8 mouse cellular contexts compared by ENCODE assay signal in the genomic region with DNA sequence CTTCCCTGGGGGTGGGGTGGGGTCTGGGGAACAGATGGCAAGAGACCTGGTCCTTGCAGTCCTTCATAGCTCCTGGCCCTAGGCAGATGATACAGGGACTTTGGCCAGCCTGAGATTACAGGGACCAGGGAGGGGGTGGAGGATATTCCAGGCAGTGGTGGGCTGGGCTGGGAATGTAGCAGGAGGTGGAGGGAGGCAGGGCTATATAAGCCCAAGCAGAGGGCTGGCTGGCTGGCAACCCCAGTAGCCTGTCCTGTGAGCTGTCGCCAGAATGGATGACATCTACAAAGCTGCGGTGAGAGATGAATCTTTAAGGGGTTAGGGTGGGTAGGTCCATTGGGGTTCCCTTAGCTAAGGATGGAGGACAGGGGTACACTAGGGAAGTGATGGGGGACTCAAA. TPM values are rescaled to one million over a fixed set of nuclear protein-coding genes. Genes with fewer than 3 reads are reported as not detected.
DNase-seq lines count a peak whose midpoint lies in the region; ATAC-seq lines count a peak whose summit lies in the region.

A gene (plus strand): TSS at position 229 of the 400 bp plus-strand sequence.

- ATAC-seq in kidney, embryonic 16.5 days (ENCODE audit: low FRiP score, low TSS enrichment) = no peak
- no peak for ATAC-seq in embryonic facial prominence, embryonic 14.5 days (ENCODE audit: low read depth)
- ATAC-seq in heart, embryonic 16.5 days (replicated peaks; ENCODE audit: extremely low read depth, insufficient read depth, low FRiP score) = peak; percentile 20; the same call in 1 of the 2 replicates
- ATAC-seq in liver, embryonic 13.5 days (ENCODE audit: low read depth) = 0 out of 2 replicates have a peak, but pooled peaks have one; percentile 5

- peaks cover 13% of the 10 kb centered on the region for H3K36me3 ChIP-seq in kidney, embryonic 16.5 days (ENCODE audit: insufficient read depth, low read length)
- peaks cover 17% of the 10 kb centered on the region for H3K36me3 ChIP-seq in embryonic facial prominence, embryonic 14.5 days (ENCODE audit: control insufficient read depth, insufficient read depth, low read length)
- peaks cover 9% of the 10 kb centered on the region for H3K36me3 ChIP-seq in heart, embryonic 16.5 days (ENCODE audit: control insufficient read depth, insufficient read depth)
- H3K36me3 ChIP-seq in liver, embryonic 13.5 days = peaks cover 16% of the 10 kb centered on the region

- H3K9me3 ChIP-seq in kidney, embryonic 16.5 days (ENCODE audit: low read length) = no peaks in the 10 kb centered on the region
- no peaks in the 10 kb centered on the region for H3K9me3 ChIP-seq in embryonic facial prominence, embryonic 14.5 days (ENCODE audit: control insufficient read depth, low read length)
- no peaks in the 10 kb centered on the region for H3K9me3 ChIP-seq in heart, embryonic 16.5 days (replicated peaks; ENCODE audit: control insufficient read depth, low read length)
- H3K9me3 ChIP-seq in liver, embryonic 13.5 days (replicated peaks) = no peaks in the 10 kb centered on the region

- peaks cover 17% of the 10 kb centered on the region for H3K4me1 ChIP-seq in kidney, embryonic 16.5 days (ENCODE audit: insufficient read depth, low read length)
- peaks cover 15% of the 10 kb centered on the region for H3K4me1 ChIP-seq in embryonic facial prominence, embryonic 14.5 days (ENCODE audit: control insufficient read depth, insufficient read depth, low read length)
- peaks cover 41% of the 10 kb centered on the region for H3K4me1 ChIP-seq in heart, embryonic 16.5 days (ENCODE audit: control insufficient read depth, insufficient read depth, low read length)
- H3K4me1 ChIP-seq in liver, embryonic 13.5 days (replicated peaks) = peaks cover 64% of the 10 kb centered on the region

- H3K9ac ChIP-seq in kidney, embryonic 16.5 days (replicated peaks; ENCODE audit: low read length) = no peak within 1 kb of the TSS; the same call in 1 of the 2 replicates
- peak within 1 kb of the TSS; percentile 97; the same call in 1 of the 2 replicates for H3K9ac ChIP-seq in embryonic facial prominence, embryonic 14.5 days (ENCODE audit: low read depth, low read length)
- H3K9ac ChIP-seq in heart, embryonic 16.5 days (ENCODE audit: low read length) = peak within 1 kb of the TSS; percentile 98
- peak within 1 kb of the TSS; percentile 91 for H3K9ac ChIP-seq in liver, embryonic 13.5 days

- H3K27me3 ChIP-seq in kidney, embryonic 16.5 days (ENCODE audit: insufficient read depth, low read length) = no peaks in the 10 kb centered on the region
- H3K27me3 ChIP-seq in embryonic facial prominence, embryonic 14.5 days (replicated peaks; ENCODE audit: control insufficient read depth, insufficient read depth, low read length) = no peaks in the 10 kb centered on the region
- no peaks in the 10 kb centered on the region for H3K27me3 ChIP-seq in heart, embryonic 16.5 days (ENCODE audit: control insufficient read depth, insufficient read depth, low read length)
- no peaks in the 10 kb centered on the region for H3K27me3 ChIP-seq in liver, embryonic 13.5 days

- peak within 1 kb of the TSS; percentile 87; the same call in 1 of the 2 replicates for H3K4me2 ChIP-seq in kidney, embryonic 16.5 days (replicated peaks; ENCODE audit: low read depth, low read length)
- peak within 1 kb of the TSS; percentile 95 for H3K4me2 ChIP-seq in embryonic facial prominence, embryonic 14.5 days (ENCODE audit: low read depth, low read length)
- H3K4me2 ChIP-seq in heart, embryonic 16.5 days (ENCODE audit: low read depth, low read length) = peak within 1 kb of the TSS; percentile 92
- peak within 1 kb of the TSS; percentile 80 for H3K4me2 ChIP-seq in liver, embryonic 13.5 days

- DNase-seq in kidney, postnatal 4 days = no peak
- no peak for DNase-seq in embryonic facial prominence, embryonic 14.5 days (ENCODE audit: low spot score)
- DNase-seq in liver, embryonic 13.5 days = no peak
- no peak for DNase-seq in ovary, postnatal 14 days (ENCODE audit: low spot score)
- no peak for DNase-seq in adrenal gland, adult (ENCODE audit: inconsistent age in 2 of 2, low spot score in 1 of 2)
- no peak for DNase-seq in natural killer cell, adult 2 months (ENCODE audit: low spot score in 2 of 2)

- 69% methylated on average over 2 of the region's 2 CpGs for WGBS in kidney, embryonic 16.5 days
- WGBS in embryonic facial prominence, embryonic 14.5 days = 68% methylated on average over 2 of the region's 2 CpGs
- 31% methylated on average over 2 of the region's 2 CpGs for WGBS in heart, embryonic 16.5 days
- 73% methylated on average over 2 of the region's 2 CpGs for WGBS in liver, embryonic 13.5 days (ENCODE audit: insufficient replicate concordance)

- H3K4me3 ChIP-seq in kidney, embryonic 16.5 days (ENCODE audit: low read length) = peak within 1 kb of the TSS; percentile 65; the same call in 1 of the 2 replicates
- H3K4me3 ChIP-seq in embryonic facial prominence, embryonic 14.5 days (ENCODE audit: low read depth, low read length) = peak within 1 kb of the TSS; percentile 93; the same call in 1 of the 2 replicates
- H3K4me3 ChIP-seq in heart, embryonic 16.5 days (ENCODE audit: low read length) = peak within 1 kb of the TSS; percentile 85
- peak within 1 kb of the TSS; percentile 81 for H3K4me3 ChIP-seq in liver, embryonic 13.5 days (replicated peaks)

- H3K27ac ChIP-seq in kidney, embryonic 16.5 days (ENCODE audit: low read length) = no peak within 1 kb of the TSS
- H3K27ac ChIP-seq in embryonic facial prominence, embryonic 14.5 days (replicated peaks; ENCODE audit: low read depth, low read length) = peak within 1 kb of the TSS; percentile 45; the same call in 1 of the 2 replicates
- H3K27ac ChIP-seq in heart, embryonic 16.5 days (ENCODE audit: low read length) = peak within 1 kb of the TSS; percentile 95
- H3K27ac ChIP-seq in liver, embryonic 13.5 days = peak within 1 kb of the TSS; percentile 88

RNA-seq across cellular contexts. Expression of the gene that starts here (rescaled TPM):
- polyA plus RNA-seq in kidney, embryonic 16.5 days (2015; fragmentation: Nextera tagmentation; extraction: Ambion mirVana) = 10.2 and 10.6 TPM in 2 replicates
- 546 and 580 TPM in 2 replicates for polyA plus RNA-seq in embryonic facial prominence, embryonic 14.5 days (2014; fragmentation: Nextera tagmentation; extraction: Ambion mirVana)
- 4,861 and 5,105 TPM in 2 replicates for polyA plus RNA-seq in heart, embryonic 16.5 days (2015; fragmentation: Nextera tagmentation; extraction: Ambion mirVana)
- 21.1 and 25.3 TPM in 2 replicates for polyA plus RNA-seq in liver, embryonic 13.5 days (2015; fragmentation: Nextera tagmentation; extraction: Ambion mirVana)

Comparison
In these comparisons a context has a peak if more than half of its experiments do, and no peak if none do; other contexts are left out.
1. RNA of the gene that starts here (polyA plus RNA-seq): 4,861 to 5,105 TPM in heart, embryonic 16.5 days and 546 to 580 TPM in embryonic facial prominence, embryonic 14.5 days; 21.1 to 25.3 TPM in liver, embryonic 13.5 days and 10.2 to 10.6 TPM in kidney, embryonic 16.5 days; every median in the first group is over 10 times any median in the second.
2. ATAC-seq: peak in heart, embryonic 16.5 days (single experiment) and liver, embryonic 13.5 days (single experiment); none in kidney, embryonic 16.5 days (single experiment) and embryonic facial prominence, embryonic 14.5 days (single experiment).
3. Peak in every context shown above with its lines, with median percentiles within 50 percentile points of each other: H3K4me2 ChIP-seq and H3K4me3 ChIP-seq.